Mouse (Mus musculus) urinary bladder, postnatal 36 days (tissue): ENCODE measurements at regions not wholly inside any gene's neighbourhood (a gene's known extent, or its start where the extent isn't known, plus 50 kb on each side); places are given as distances from the start of the nearest gene placed in this dataset.
A peak's percentile ranks its signal among the peaks of the same experiment; 100 is the strongest.

Experiments
- DNase-seq, 2 experiments: peaks; one replicate each; pipeline ENCODE4 v3.0.0; 2022; ENCODE audit warnings: low spot score in 2 of 2, mixed read lengths in 1 of 2

DNA sequence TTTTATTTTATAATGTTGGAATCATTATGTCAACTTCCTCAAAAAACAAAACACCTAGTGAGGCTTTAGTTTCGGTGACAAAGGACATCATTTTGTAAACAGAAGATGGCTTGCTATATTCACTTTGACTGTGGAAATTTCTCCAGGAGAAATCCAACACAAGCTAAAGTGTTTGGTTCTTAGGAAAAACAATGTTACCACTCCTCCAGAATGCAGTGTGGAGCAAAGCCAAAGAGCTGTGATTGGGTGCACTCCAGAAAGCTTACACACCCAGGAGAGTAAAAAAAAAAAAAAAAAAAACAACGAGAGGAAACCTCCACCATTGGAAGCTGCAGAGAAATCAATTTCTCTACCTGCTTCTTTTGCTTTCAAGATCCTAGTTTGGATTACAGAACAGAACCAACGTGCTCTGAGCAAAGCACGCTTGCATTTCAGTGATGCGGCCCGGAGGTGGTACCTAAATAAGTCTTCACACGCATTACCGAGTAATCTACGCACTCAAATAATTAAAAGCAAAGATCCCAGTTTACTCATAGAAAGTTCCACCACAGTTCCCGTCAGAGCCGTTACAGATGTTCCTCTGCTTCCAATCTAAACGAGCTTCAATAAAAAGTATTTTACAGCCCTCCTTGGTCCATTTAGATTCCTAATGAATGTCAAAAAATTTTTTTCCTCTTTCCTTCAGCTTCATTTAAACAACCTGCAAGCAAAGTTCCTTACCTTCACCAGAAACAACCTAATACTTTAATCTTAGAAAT is 199.5 kb upstream of the Gk2 start:
- DNase-seq: no peak

GRCm38 (mm10) chr5:97655266-97655665 is 198.4 kb upstream of the Gk2 start:
- DNase-seq: no peak

DNA sequence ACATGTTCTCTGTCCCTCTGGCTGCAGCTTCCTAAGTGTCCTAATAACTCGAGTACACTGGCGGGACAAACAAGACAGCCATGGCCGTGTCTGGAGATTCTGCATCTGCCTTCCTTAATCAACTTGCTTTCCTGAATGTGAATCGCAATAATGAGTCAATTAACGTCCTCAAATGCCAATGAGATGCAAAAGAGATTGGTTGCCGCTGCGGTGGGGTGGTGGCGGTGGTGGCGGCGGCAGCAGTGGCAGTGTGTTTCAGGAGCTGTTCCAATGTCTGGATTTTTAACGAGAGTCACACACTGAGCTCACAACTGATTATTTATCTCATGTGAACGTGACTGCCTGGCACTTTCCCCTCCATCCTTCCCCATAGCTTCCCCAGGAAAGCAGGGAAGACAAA is 197.6 kb upstream of the Gk2 start:
- no peak for DNase-seq

DNA sequence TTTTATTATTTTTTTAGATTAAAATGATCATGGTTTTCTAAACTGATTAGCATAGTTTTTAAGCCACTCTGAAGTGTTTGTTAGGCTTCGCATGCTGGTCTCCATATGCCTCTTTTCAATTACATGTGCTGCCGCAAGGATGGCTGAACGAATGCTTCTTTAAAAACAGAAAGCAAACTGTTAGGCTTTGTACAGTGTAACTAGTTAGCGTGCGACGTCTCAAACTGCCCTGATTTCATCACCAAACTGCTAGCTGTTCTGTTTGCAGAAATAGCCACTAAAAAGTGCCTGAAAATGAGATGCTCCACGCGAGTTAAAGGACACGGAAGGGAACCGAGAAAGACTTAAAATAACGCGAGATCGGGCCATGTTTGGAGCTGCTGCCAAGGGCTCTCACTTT is 185.4 kb upstream of the Gk2 start:
- no peak for DNase-seq

GRCm38 (mm10) chr5:97641646-97642045 is 184.8 kb upstream of the Gk2 start:
- no peak for DNase-seq

- DNase-seq: no peak
Observed at GRCm38 (mm10) chr5:97636357-97636756, 179.5 kb upstream of the Gk2 start.

DNA sequence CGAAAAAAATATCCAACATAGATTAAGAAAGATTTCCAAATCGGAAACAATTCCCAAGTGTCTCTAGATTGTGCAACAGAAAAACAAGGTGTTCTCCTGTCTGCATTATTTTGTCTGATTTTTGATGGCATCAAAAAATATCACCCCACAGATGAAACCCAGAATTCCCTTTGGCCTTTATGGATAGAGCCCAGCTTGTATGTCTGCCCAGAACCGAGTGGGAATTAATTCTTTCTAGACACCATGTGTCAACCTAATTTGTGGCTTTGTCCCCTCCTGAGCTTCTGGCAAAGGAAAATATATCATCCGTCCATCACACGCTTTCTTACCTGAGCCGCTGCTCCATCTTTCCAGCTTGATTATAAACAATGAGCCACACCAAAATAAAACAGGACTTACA is 176.9 kb upstream of the Gk2 start:
- DNase-seq: no peak

DNA sequence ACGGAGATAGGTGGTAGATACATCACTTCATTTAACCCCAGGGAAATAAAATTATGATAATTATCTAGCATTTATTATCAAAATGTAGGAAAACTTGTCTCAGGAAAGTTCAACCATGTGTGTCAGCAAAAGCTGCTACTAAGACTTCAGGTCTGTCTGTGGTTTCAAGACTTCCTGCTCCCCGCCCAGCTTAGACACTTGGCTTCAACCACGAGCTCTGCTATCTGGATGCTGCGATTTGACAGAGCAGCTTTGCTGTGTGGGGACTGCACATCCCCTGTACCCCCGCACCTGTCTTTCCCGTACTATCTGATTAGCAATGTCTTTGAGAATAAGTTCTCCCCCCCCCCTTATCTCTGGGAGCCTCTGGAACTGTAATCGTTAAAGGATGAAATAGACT is 176.0 kb upstream of the Gk2 start:
- no peak for DNase-seq

- DNase-seq: no peak
Observed at GRCm38 (mm10) chr5:97625200-97625599, 168.4 kb upstream of the Gk2 start.

DNA sequence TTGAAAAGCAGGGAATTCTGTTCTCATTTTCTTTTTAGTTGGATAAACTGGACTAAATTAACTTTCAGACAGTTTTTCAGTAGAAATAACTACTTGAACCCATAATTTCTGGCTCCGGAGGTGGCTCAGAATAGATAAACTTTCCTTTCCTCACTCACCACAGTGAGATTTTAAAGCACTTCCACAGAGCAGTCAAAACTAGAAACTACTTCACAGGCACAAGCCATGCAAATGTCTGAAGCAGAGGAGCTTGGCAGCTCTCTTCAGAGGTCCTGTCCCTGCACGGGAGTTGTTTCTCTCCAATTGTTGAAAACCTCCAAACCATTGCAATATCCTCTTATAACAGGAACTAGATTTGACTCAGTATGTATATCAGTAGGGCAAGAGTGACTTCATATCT is 163.1 kb upstream of the Gk2 start:
- DNase-seq: no peak

- DNase-seq: no peak
Observed at GRCm38 (mm10) chr5:97618411-97618810, 161.6 kb upstream of the Gk2 start.

DNA sequence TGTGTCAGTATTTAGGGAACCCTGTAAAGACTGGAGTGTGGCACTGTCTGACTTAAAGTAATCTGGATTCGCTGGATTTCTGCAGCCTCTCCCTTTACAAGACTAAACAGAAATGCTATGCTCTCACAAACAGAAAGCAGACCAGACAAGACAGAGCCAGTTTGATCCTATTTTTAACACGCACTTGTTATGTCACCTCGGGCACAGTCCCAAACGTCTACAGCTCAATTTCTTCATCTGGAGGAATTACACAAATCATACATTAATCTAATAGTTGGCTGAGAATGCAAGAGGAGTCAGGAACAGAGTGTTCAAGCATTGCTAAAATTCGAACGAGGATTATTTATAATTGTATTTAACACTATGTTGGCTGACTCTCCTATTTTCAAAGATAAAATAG is 145.4 kb upstream of the Gk2 start:
- peak in 1 of 2 experiments; percentile 61 for DNase-seq

DNA sequence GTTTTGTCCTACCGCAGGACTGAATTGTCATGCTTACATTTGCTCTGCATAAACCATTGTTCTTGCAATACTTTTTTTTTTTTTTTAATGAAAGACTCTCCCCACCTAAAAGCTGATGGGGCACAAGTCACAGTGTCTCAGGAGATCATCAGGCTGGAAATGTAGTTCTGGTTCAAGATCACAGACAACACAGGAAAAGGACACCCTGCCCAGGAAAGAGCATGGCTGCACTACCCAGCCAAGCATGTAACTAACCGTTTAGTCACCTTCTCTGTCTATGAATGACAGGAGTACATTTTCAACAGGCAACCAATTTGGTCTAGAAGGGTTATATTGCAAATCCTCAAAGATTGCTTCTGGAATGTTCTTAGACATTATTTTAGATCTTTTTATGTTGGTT is 144.6 kb upstream of the Gk2 start:
- DNase-seq: no peak

GRCm38 (mm10) chr5:97598741-97599140 is 141.9 kb upstream of the Gk2 start:
- DNase-seq: no peak

GRCm38 (mm10) chr5:97595916-97596315 is 139.1 kb upstream of the Gk2 start:
- no peak for DNase-seq

- no peak for DNase-seq
Observed at GRCm38 (mm10) chr5:97594081-97594480, 137.3 kb upstream of the Gk2 start.

DNA sequence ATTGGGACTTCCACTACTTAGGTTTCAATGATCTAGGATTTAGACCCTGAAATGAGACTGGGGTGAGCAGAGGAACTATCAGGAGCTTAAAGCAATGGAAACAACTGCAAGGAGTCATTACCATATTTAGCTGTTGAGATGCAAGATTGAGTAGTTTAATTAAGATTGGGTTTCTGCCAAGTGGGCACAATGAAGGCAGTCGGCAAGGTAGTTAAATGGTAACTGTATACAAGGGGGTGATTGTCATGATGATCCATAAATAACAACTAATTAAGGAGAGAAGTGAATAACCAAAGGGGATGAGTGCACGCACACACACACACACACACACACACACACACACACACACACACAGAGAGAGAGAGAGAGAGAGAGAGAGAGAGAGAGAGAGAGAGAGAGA is 125.7 kb upstream of the Gk2 start:
- no peak for DNase-seq

DNA sequence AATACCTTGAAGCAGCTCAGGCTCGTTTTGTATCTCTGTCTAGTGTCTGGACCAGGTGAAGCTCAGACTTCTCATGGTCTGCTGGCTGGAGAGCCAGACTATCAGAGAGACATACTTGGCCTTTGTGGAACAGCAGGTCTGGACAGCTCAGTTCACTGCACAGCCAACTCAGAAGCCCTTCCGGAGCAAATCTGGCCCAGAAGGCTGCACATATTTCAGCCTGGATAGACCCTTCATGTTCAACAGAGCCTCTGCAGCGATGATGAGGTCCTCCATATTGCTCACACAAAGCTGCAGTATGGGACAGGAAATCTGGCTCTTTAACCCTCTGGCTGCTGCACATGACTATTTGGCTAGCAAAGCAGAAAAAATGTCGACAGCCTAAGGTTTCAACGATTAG is 108.7 kb upstream of the Gk2 start:
- DNase-seq: no peak

- no peak for DNase-seq
Observed at GRCm38 (mm10) chr5:97563724-97564123, 106.9 kb upstream of the Gk2 start.

DNA sequence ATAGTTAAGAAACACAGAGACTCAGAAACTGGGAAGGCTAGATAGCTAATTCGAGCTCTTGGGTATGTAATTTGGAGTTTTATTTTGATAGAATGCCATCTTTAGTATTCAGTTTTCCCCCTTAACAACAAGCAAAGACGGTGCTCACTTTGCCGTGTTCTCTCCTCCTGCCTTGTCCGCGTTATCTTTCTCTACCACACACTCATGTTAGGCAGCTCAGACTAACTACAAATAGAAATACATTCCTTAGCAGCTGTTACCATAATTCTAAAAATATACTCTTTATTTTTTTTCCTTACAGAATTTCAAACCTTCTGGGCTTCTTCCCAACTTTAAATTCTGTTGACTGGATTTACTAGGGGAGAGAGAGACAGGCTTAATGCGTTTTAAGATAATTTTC is 97.5 kb upstream of the Gk2 start:
- no peak for DNase-seq

DNA sequence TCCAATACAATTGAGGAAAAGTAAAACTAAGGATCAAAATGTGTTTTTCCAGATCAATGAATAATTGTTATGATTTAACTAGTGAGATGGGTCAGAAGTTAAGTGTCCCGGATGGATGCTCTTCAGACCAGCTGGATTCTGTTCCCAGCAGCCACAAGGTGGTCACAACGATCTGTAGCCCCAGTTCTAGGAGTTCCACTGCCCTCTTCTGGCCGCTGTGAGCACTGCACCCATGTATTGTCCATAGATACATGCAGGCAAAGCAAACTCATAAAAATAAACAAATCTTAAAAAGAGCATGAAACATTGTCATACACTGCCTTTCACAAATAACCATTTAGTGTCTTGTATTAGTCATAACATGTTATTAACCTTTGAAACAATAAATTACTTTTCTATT is 96.3 kb upstream of the Gk2 start:
- peak in 1 of 2 experiments; percentile 1 for DNase-seq

- no peak for DNase-seq
Observed at GRCm38 (mm10) chr5:97537492-97538257, 80.9 kb upstream of the Gk2 start.

DNA sequence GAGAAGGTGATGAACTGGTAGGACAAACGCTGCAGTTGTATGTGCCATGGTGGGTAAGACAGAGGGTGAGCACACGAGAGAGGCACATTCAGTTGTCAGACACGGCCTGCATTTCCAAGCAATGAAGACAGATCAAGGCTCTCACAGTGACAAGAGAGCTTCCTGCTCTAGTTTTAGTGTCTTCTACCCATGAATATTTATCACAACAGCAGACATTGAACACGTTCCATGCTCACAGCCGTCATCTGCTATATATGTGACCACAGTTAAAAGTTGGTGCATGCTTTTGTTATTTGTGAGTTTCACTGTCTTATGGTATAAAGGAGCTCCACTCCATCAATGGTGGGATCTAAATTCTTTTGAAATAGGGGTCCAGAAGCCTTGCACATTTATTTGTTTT is 76.9 kb upstream of the Gk2 start:
- no peak for DNase-seq
